Mouse (Mus musculus) midbrain, embryonic 16.5 days (tissue): ENCODE measurements around the gene Naa40. TPM values are rescaled to one million over a fixed set of nuclear protein-coding genes. Genes with fewer than 3 reads are reported as not detected.

Experiments
- ATAC-seq: fragments of 200-750 bp; cut with Nextera tagmentation; 2 replicates; pipeline ENCODE4 v1.8.0; 2017; ENCODE audit warnings: moderate TSS enrichment
- H3K27ac ChIP-seq: fragments of 300-500 bp; sonication (generic); 2 replicates; pipeline ENCODE4 v1.5.1; 2014; ENCODE audit warnings: mild to moderate bottlenecking, low read length, mixed read lengths
- H3K27me3 ChIP-seq: fragments of 300-500 bp; sonication (generic); 2 replicates; pipeline ENCODE4 v1.6.1; 2014; ENCODE audit warnings: low read depth, low read length, mixed read lengths; ENCODE audit not compliant: control insufficient read depth, insufficient read depth
- H3K36me3 ChIP-seq: fragments of 300-500 bp; sonication (generic); 2 replicates; pipeline ENCODE4 v1.6.1; 2014; ENCODE audit warnings: mild to moderate bottlenecking, low read length, moderate library complexity, mixed read lengths; ENCODE audit not compliant: control insufficient read depth, insufficient read depth
- H3K4me1 ChIP-seq: fragments of 300-500 bp; sonication (generic); 2 replicates; pipeline ENCODE4 v1.6.1; 2014; ENCODE audit warnings: mild to moderate bottlenecking, low read length, mixed read lengths; ENCODE audit not compliant: control insufficient read depth, insufficient read depth
- H3K4me2 ChIP-seq: fragments of 300-500 bp; sonication (generic); 2 replicates; pipeline ENCODE4 v1.6.1; 2014; ENCODE audit warnings: mild to moderate bottlenecking, low read length, mixed read lengths
- H3K4me3 ChIP-seq: fragments of 300-500 bp; sonication (generic); 2 replicates; pipeline ENCODE4 v1.5.1; 2014; ENCODE audit warnings: low read depth, mild to moderate bottlenecking, low read length, moderate library complexity, mixed read lengths
- H3K9ac ChIP-seq: fragments of 300-500 bp; sonication (generic); 2 replicates; pipeline ENCODE4 v1.6.1; 2014; ENCODE audit warnings: low read depth, low read length, mixed read lengths
- H3K9me3 ChIP-seq: fragments of 300-500 bp; sonication (generic); replicated peaks from 2 replicates; pipeline ENCODE4 v1.6.1; 2014; ENCODE audit warnings: mild to moderate bottlenecking, low read length, mixed read lengths; ENCODE audit not compliant: control insufficient read depth, poor library complexity, severe bottlenecking
- WGBS: fragments of 180-500 bp; shearing (Covaris S2); extraction: QIAGEN DNeasy Blood & Tissue Kit; methylation state at CpG from one replicate; pipeline ENCODE4 v1.1.7; 2014; 5-methylcytosine and 5-hydroxymethylcytosine counted together
- polyA plus RNA-seq: library from polyadenylated mRNA; unstranded; fragments of >200 nt; fragmentation: Nextera tagmentation; extraction: Ambion mirVana; gene quantifications from 2 replicates; pipeline ENCODE4 v1.2.1, GENCODE M21; 2015

Gene Naa40
- polyA plus RNA-seq, 1 experiment from 2014 or later = 69.6 TPM

DNA sequence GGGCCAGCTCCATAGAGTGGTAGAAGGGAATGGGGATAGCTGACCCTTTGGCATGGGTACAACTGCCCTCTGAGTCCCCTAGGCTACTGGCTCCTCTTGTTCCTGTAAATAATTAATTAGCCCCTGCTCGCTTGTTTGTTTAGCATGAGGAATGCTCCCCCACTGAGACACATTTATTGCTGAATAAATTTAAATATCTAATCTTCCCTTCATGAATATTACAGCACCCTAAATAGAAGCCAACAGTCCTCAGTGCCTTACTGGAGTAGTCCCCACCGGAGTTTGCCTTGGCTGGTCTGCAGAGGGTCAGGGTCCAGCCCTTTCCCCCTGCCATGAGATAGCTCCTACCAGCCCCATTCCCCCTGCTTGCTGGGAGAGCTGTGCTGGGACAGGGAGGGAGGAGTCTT lies 48.4 kb downstream of the Naa40 start:
- Histone ChIP-seq H3K9ac (no peak overlapping the region), H3K4me2 (no peak overlapping the region), H3K4me1 (no peaks in the 10 kb centered on the region; the same call in 1 of the 2 replicates), H3K4me3 (no peak overlapping the region), H3K27me3 (peaks cover 8% of the 10 kb centered on the region), H3K9me3 (no peaks in the 10 kb centered on the region), H3K27ac (no peak overlapping the region), H3K36me3 (no peaks in the 10 kb centered on the region)
- ATAC-seq = no peak
- 33% methylated on average over 2 of the region's 2 CpGs for WGBS

DNA sequence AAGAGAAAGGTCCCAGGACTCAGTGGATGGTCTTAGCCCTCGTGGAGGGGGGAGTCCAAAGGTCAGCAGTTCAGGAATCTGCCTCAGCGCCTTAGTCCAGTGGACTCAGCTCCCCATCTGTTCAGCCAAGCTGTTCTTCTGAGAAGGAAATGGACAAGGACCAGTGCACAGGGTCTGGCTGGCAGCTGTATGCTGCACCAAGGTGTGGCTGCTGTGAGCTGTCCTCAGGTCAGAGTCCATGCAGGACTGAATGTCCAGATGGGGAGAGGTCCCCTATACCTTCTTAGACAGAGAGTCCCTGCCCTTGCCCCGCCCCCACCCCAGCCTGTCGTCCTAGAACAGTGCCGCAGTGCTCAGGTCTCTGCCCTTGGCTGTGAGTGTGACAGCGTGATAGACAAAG lies 49.3 kb downstream of the Naa40 start:
- Histone ChIP-seq H3K27ac (no peak overlapping the region), H3K4me2 (no peak overlapping the region), H3K27me3 (peaks cover 5% of the 10 kb centered on the region), H3K9me3 (no peaks in the 10 kb centered on the region), H3K9ac (no peak overlapping the region), H3K36me3 (no peaks in the 10 kb centered on the region), H3K4me1 (no peaks in the 10 kb centered on the region; the same call in 1 of the 2 replicates), H3K4me3 (no peak overlapping the region)
- WGBS = 51% methylated on average over 6 of the region's 6 CpGs
- no peak for ATAC-seq

DNA sequence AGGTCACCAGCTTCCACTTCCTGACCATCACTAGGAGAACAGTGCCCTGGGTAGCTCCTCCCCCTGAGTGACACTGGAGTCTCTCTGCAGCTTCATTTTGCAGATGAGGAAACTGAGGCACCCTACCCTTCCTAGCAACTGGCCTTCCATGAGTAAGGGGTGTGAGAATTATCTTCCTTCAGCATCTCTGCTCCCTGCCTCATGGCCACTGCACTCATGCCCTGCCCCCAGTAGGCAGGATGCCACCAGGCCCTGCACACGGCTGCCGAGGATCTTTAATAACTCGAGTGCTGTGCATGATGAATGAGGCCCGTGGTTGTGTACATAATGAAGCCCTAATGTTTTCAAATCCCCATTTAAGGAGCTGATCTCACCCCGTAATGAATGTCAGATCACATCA lies 50.0 kb downstream of the Naa40 start:
- 49% methylated on average over 5 of the region's 5 CpGs for WGBS
- peaks cover 3% of the 10 kb centered on the region; the same call in 1 of the 2 replicates for H3K27me3 ChIP-seq
- H3K36me3 ChIP-seq = no peaks in the 10 kb centered on the region
- H3K4me1 ChIP-seq = peaks cover 2% of the 10 kb centered on the region; the same call in 1 of the 2 replicates
- H3K4me3 ChIP-seq = no peak overlapping the region
- no peak overlapping the region for H3K27ac ChIP-seq
- no peak overlapping the region for H3K9ac ChIP-seq
- H3K4me2 ChIP-seq = no peak overlapping the region
- no peaks in the 10 kb centered on the region for H3K9me3 ChIP-seq
- ATAC-seq = no peak

DNA sequence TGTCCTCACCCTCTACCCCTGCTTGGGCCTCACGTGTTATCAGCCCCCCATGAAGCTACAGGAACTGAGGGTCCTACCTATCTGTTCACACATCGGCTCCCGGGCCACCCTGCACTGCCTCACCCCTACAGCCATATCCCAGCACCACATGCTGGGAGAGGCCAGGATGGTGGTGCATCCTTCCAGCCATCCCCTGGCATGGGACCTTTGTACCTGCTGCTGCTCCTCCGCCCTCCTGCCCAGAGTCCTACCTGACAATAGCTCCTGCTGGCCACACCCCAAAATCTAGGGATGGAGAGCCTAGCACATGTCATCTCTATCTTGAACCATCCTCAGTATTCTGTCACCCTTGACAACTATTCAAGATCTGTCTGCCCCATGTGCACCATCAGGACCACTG lies 52.0 kb downstream of the Naa40 start:
- WGBS = 85% methylated on average over 4 of the region's 4 CpGs
- peaks cover 4% of the 10 kb centered on the region; the same call in 1 of the 2 replicates for H3K4me1 ChIP-seq
- no peak overlapping the region for H3K27ac ChIP-seq
- H3K4me3 ChIP-seq = no peak overlapping the region
- ATAC-seq = no peak
- peaks cover 5% of the 10 kb centered on the region; the same call in 1 of the 2 replicates for H3K27me3 ChIP-seq
- no peak overlapping the region for H3K4me2 ChIP-seq
- no peak overlapping the region for H3K9ac ChIP-seq
- H3K9me3 ChIP-seq = no peaks in the 10 kb centered on the region
- H3K36me3 ChIP-seq = no peaks in the 10 kb centered on the region

DNA sequence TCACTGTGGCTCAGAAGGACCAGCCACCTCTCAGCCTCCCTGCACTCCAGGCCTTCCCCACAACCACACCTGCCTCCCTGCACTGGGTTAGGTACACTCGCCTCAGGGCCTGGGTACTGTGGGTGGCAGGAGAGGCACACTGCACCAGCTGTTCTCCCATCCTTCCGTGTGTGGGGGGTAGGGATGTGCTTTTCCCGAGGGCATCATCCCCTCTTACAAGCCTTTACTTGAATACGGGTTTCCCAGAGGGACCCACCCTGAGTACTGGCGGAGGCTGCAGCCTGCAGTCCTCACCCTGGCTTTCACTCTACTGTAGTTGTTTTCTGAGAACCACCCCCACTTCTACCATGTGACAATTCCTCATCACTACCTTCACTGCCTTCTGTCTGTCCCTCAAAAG lies 53.8 kb downstream of the Naa40 start:
- H3K9me3 ChIP-seq = no peaks in the 10 kb centered on the region
- peaks cover 5% of the 10 kb centered on the region; the same call in 1 of the 2 replicates for H3K27me3 ChIP-seq
- no peak overlapping the region for H3K9ac ChIP-seq
- H3K4me3 ChIP-seq = no peak overlapping the region
- H3K4me1 ChIP-seq = peaks cover 14% of the 10 kb centered on the region
- WGBS = 66% methylated on average over 5 of the region's 5 CpGs
- no peak overlapping the region for H3K27ac ChIP-seq
- no peak overlapping the region for H3K4me2 ChIP-seq
- no peak for ATAC-seq
- no peaks in the 10 kb centered on the region for H3K36me3 ChIP-seq

DNA sequence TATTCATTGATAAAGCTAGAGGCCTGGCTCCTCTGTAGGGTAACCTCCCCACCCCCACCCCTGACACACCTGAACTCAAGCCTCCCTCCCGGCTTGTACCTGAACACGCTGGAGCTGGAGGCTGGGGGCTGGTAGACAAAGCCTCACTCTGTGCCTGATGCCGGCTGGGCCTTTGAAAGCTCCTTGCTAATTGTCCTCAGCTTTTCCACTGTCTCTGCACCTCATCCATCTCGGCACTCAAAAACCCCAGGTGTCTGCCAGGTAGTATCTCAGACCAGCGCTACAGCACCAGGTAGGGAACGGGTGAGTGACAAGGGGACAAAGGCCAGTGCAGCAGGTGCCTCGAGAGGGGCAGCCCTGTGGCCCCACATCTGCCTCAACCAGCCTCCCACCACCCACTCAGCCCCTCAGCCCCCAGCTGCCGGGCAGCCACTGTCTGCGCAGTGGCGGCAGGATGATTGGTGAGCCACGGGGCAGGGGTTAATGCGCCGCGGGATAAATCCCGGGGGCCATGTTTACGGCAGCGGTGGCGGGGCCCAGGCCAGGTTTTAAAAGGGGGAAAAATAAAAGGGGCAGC lies 55.2 kb downstream of the Naa40 start:
- no peak overlapping the region for H3K27ac ChIP-seq
- H3K9me3 ChIP-seq = no peaks in the 10 kb centered on the region
- WGBS = 5% methylated on average over 18 of the region's 18 CpGs
- H3K4me2 ChIP-seq = no peak overlapping the region
- ATAC-seq = no peak
- H3K9ac ChIP-seq = peak overlapping the region; percentile 44; the same call in 1 of the 2 replicates
- H3K27me3 ChIP-seq = peaks cover 5% of the 10 kb centered on the region; the same call in 1 of the 2 replicates
- H3K36me3 ChIP-seq = no peaks in the 10 kb centered on the region
- peaks cover 18% of the 10 kb centered on the region for H3K4me1 ChIP-seq
- H3K4me3 ChIP-seq = no peak overlapping the region

DNA sequence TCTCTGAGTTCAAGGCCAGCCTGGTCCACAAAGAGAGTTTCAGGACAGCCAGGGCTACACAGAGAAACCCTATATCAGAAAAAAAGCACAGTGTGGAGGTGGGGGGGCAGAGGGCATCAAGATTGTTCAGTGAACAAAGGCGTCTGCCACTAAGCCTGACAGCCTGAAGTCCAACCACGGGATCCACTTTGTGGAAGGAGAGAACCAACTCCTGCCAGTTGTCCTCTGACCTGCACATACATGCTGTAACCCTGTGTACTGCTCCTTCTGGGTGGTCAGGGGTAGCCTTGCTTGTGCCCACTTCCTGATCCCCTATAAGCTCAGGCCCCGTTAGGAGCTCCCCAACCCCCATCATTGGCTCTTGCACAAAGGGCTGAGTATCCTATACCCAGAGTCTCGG lies 55.9 kb downstream of the Naa40 start:
- Histone ChIP-seq H3K9me3 (no peaks in the 10 kb centered on the region), H3K4me1 (peaks cover 18% of the 10 kb centered on the region), H3K36me3 (no peaks in the 10 kb centered on the region), H3K27me3 (peaks cover 5% of the 10 kb centered on the region; the same call in 1 of the 2 replicates), H3K4me3 (no peak overlapping the region), H3K27ac (no peak overlapping the region), H3K9ac (no peak overlapping the region; the same call in 1 of the 2 replicates), H3K4me2 (no peak overlapping the region)
- no peak for ATAC-seq
- 51% methylated on average over 4 of the region's 4 CpGs for WGBS

DNA sequence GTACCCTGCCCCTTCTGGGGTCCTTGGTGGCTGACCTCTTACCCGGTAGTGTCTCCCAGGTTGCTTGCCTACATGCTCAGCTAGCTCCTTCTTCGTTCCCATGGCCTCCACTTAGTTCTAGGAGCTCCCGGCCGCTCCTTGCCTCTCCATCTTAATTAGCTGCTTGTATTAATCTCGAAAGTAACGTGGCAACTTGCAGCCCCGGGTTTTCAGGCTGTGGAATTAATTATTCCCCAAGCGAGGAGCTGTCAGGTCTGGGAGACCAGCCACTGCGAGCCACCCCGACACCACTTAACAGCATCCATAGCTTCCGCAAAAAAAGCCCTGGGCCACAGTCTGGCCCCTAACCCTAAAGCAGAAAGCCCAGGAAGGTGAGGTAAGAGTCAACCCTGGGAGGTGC lies 57.6 kb downstream of the Naa40 start:
- Histone ChIP-seq H3K27ac (no peak overlapping the region), H3K27me3 (peaks cover 2% of the 10 kb centered on the region; the same call in 1 of the 2 replicates), H3K9ac (no peak overlapping the region), H3K4me1 (peaks cover 18% of the 10 kb centered on the region), H3K9me3 (no peaks in the 10 kb centered on the region), H3K4me2 (no peak overlapping the region), H3K4me3 (no peak overlapping the region), H3K36me3 (no peaks in the 10 kb centered on the region)
- ATAC-seq = no peak
- WGBS = 34% methylated on average over 11 of the region's 11 CpGs

DNA sequence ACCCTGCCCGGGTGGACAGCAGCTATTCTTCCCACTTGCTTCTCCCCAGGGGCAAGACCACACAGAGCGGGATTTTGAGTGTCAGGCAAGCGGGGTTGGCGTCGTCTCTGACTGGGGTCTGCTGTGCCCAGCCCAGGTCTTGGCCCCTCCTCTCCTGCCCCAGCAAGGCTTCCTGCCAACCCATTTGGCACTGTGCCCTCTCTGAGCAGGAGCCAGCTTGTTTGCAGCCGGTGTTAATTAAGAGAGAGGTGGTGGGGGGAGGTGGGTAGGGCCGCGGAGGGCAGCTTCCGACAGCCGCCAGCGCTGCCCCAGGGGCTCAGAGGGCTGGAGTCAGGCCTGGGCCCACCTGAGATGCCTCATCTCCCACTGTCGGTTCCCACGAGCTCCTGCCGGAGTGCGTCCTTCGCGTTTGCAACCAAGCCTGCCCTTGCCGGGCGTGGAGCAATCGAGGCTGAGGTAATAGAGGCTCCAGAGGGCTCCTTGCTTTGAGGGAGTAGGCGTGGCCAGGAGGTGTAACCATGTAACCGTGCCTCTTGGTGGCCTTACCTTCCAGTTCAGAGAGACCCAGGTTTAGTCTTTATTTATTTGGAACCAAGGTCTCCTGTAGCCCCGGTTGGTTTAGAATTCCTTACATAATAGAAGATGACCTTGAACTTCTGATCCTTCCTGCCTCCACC lies 58.6 kb downstream of the Naa40 start:
- H3K27me3 ChIP-seq = peaks cover 2% of the 10 kb centered on the region; the same call in 1 of the 2 replicates
- 7% methylated on average over 23 of the region's 23 CpGs for WGBS
- H3K27ac ChIP-seq = no peak overlapping the region

More for the DNA sequence above, 58.6 kb downstream of the Naa40 start:
- H3K4me3 ChIP-seq = no peak overlapping the region
- H3K36me3 ChIP-seq = no peaks in the 10 kb centered on the region
- ATAC-seq = peak; percentile 67
- no peak overlapping the region for H3K9ac ChIP-seq
- H3K9me3 ChIP-seq = no peaks in the 10 kb centered on the region
- H3K4me1 ChIP-seq = peaks cover 18% of the 10 kb centered on the region
- H3K4me2 ChIP-seq = peak overlapping the region; percentile 20; the same call in 1 of the 2 replicates
